Mouse (Mus musculus) heart, embryonic 14.5 days (tissue): ENCODE results near the gene Rnf43. TPM values are rescaled to one million over a fixed set of nuclear protein-coding genes. Genes with fewer than 3 reads are reported as not detected.

Experiments
- ATAC-seq: fragments of 200-750 bp; cut with Nextera tagmentation; 2 replicates; pipeline ENCODE4 v1.8.0; 2017; ENCODE audit warnings: low read depth, moderate TSS enrichment; ENCODE audit not compliant: insufficient number of reproducible peaks, insufficient read depth, low FRiP score
- H3K27ac ChIP-seq, 2 experiments: fragments of 200-500 bp in 1 of 2; fragments of 300-500 bp in 1 of 2; sonication (generic) in 1 of 2; replicated peaks in 1 of 2; 2 replicates each; pipeline ENCODE4 v1.5.1; 2012 to 2014; ENCODE audit warnings: low read depth in 2 of 2, low read length in 2 of 2, control low read depth in 1 of 2, mild to moderate bottlenecking in 1 of 2, mixed read lengths in 1 of 2; ENCODE audit not compliant: control insufficient read depth in 1 of 2, insufficient read depth in 1 of 2
- H3K27me3 ChIP-seq: fragments of 300-500 bp; sonication (generic); 2 replicates; pipeline ENCODE4 v1.6.1; 2014; ENCODE audit warnings: mild to moderate bottlenecking, low read length, control low read depth; ENCODE audit not compliant: control insufficient read depth, insufficient read depth
- H3K36me3 ChIP-seq: fragments of 300-500 bp; sonication (generic); 2 replicates; pipeline ENCODE4 v1.6.1; 2014; ENCODE audit warnings: mild to moderate bottlenecking, control low read depth, low read length, mixed read lengths; ENCODE audit not compliant: control insufficient read depth, insufficient read depth
- H3K4me1 ChIP-seq, 2 experiments: fragments of 200-500 bp in 1 of 2; fragments of 300-500 bp in 1 of 2; sonication (generic) in 1 of 2; 2 replicates each; pipeline ENCODE4 v1.6.1; 2012 to 2014; ENCODE audit warnings: low read length in 2 of 2, control low read depth in 1 of 2, mixed read lengths in 1 of 2; ENCODE audit not compliant: control insufficient read depth in 2 of 2, insufficient read depth in 2 of 2
- H3K4me2 ChIP-seq: fragments of 300-500 bp; sonication (generic); 2 replicates; pipeline ENCODE4 v1.6.1; 2014; ENCODE audit warnings: mild to moderate bottlenecking, low read length
- H3K4me3 ChIP-seq, 2 experiments: fragments of 200-500 bp in 1 of 2; fragments of 300-500 bp in 1 of 2; sonication (generic) in 1 of 2; 2 replicates each; pipeline ENCODE4 v1.5.1; 2012 to 2014; ENCODE audit warnings: low read length in 2 of 2, mild to moderate bottlenecking in 2 of 2, control low read depth in 1 of 2, low read depth in 1 of 2, moderate library complexity in 1 of 2; ENCODE audit not compliant: control insufficient read depth in 1 of 2, insufficient read depth in 1 of 2
- H3K9ac ChIP-seq: fragments of 300-500 bp; sonication (generic); 2 replicates; pipeline ENCODE4 v1.6.1; 2014; ENCODE audit warnings: mild to moderate bottlenecking, low read length
- H3K9me3 ChIP-seq: fragments of 300-500 bp; sonication (generic); 2 replicates; pipeline ENCODE4 v1.6.1; 2016; ENCODE audit warnings: low read length, control low read depth; ENCODE audit not compliant: control insufficient read depth
- WGBS: fragments of 180-500 bp; shearing (Covaris S2); extraction: QIAGEN DNeasy Blood & Tissue Kit; methylation state at CpG from one replicate; pipeline ENCODE4 v1.1.7; 2014; 5-methylcytosine and 5-hydroxymethylcytosine counted together
- polyA plus RNA-seq: library from polyadenylated mRNA; unstranded; fragments of >200 nt; fragmentation: Nextera tagmentation; extraction: Ambion mirVana; gene quantifications from 2 replicates; pipeline ENCODE4 v1.2.1, GENCODE M21; 2014

Gene Rnf43
- polyA plus RNA-seq, 1 experiment from 2014 or later: 0.47 TPM

DNA sequence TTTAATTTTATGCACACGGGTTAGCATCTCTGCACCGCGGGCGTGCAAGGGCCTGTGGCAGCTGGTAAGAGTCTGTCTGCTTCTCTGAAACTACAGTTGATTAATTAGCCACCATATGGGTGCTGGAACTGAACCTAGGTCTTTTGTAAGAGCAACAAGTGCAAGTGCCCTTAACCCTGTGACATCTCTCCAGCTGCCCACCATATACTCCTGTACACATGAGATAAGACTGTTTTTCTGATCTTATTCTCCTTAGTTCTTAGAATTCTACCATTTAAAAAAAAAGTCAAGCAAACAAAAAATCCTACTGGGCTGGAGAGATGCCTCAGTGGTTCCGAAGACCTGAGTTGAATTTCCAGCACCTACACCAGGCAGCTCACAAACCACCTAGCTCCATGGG lies 41.1 kb downstream of the Rnf43 start:
- no peak for ATAC-seq
- H3K9me3 ChIP-seq: no peaks in the 10 kb centered on the region
- H3K36me3 ChIP-seq: no peaks in the 10 kb centered on the region
- no peak overlapping the region for H3K4me2 ChIP-seq
- no peaks in the 10 kb centered on the region; the same call in 1 of the 2 replicates for H3K27me3 ChIP-seq
- H3K4me1 ChIP-seq: no peaks in the 10 kb centered on the region
- no peak overlapping the region for H3K4me3 ChIP-seq
- 85% methylated on average over 5 of the region's 5 CpGs for WGBS
- H3K27ac ChIP-seq: no peak overlapping the region
- no peak overlapping the region for H3K9ac ChIP-seq

DNA sequence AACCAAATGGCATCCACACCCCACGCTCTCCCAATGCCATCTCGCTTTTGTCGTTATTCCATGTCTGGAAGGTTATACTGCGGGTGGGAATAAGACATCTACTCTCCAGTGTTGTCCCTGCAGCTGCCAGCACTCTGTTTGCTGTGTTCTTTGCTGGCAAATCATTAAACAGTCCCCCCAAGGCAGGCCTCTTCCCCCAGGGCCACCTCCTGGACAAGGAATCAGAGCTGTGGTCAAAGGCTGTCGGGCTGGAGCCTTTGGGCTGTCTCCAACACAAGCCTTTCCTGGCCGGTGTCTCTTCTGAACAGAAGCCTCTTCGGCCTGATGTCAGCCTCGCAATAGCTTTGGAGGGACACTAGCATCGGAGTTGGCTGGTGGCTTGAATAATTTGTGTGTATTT lies 41.8 kb downstream of the Rnf43 start:
- H3K9ac ChIP-seq: no peak overlapping the region
- H3K27ac ChIP-seq: no peak overlapping the region
- no peak for ATAC-seq
- H3K9me3 ChIP-seq: no peaks in the 10 kb centered on the region
- H3K36me3 ChIP-seq: no peaks in the 10 kb centered on the region
- H3K4me1 ChIP-seq: peaks cover 0 to under 1% of the 10 kb centered on the region in 2 experiments; a peak in 1 of 4 replicates
- H3K27me3 ChIP-seq: peaks cover 2% of the 10 kb centered on the region; the same call in 1 of the 2 replicates
- H3K4me3 ChIP-seq: no peak overlapping the region
- no peak overlapping the region for H3K4me2 ChIP-seq
- WGBS: 81% methylated on average over 9 of the region's 9 CpGs

- WGBS: 53% methylated on average over 8 of the region's 8 CpGs
- Histone ChIP-seq H3K4me2 (no peak overlapping the region), H3K9ac (no peak overlapping the region), H3K9me3 (no peaks in the 10 kb centered on the region), H3K4me3 (no peak overlapping the region), H3K27ac (no peak overlapping the region), H3K4me1 (peaks cover 6 to 8% of the 10 kb centered on the region in 2 experiments), H3K27me3 (peaks cover 13% of the 10 kb centered on the region), H3K36me3 (no peaks in the 10 kb centered on the region)
- no peak for ATAC-seq
Measured at GRCm38 (mm10) chr11:87707570-87707969, 45.0 kb downstream of the Rnf43 start.

- 56% methylated on average over 5 of the region's 5 CpGs for WGBS
- Histone ChIP-seq H3K27me3 (peaks cover 13% of the 10 kb centered on the region), H3K27ac (no peak overlapping the region)
Measured at GRCm38 (mm10) chr11:87708979-87709378, 46.5 kb downstream of the Rnf43 start.

DNA sequence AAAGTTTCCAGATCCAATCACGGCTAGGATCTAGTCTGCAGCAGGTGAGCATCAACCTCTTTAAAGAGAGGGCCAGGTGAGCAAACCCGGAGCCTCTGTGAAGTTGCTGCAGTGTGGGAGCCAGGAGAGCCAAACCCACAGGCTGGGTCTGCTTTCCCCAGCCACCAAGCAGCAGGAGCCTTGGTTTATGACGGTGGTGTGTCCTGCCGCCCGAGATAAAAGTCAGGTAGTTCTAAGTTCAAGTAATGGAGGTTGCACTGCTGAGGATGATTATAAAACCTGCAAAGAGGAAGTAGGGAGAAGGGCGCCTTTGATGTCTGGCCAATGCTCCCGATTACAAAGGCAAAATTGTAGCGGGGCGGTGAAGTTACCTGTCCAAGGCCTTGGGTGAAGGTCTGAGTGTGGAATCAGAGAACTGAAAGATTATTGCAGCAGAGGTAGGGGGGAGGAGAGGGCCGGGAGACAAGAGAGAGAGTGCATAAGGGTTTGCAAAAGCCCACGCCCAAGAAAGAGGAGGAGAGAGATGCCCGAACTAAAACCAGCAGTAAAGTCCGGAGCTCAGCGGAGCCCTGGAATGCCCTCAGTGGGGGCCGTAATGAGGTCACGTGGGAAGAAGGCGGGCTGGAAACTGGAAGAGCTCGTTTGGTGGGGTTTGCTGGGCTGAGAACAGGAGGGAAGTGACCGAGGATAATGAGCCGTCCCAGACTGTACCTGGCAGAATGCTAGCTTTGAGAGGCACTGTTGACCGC lies 47.2 kb downstream of the Rnf43 start:
- no peaks in the 10 kb centered on the region for H3K36me3 ChIP-seq
- H3K4me2 ChIP-seq: peak overlapping the region; percentile 61
- 10% methylated on average over 21 of the region's 21 CpGs for WGBS
- H3K4me1 ChIP-seq: peaks cover 6 to 8% of the 10 kb centered on the region in 2 experiments
- peaks cover 13% of the 10 kb centered on the region for H3K27me3 ChIP-seq
- no peaks in the 10 kb centered on the region for H3K9me3 ChIP-seq
- no peak overlapping the region for H3K27ac ChIP-seq
- ATAC-seq: no peak
- peak overlapping the region; percentile 47; the same call in 1 of the 2 replicates for H3K9ac ChIP-seq
- peak overlapping the region; percentile 15 to 34 for H3K4me3 ChIP-seq

More at GRCm38 (mm10) chr11:87708979-87709378, 46.5 kb downstream of the Rnf43 start:
- no peak overlapping the region for H3K4me3 ChIP-seq
- no peaks in the 10 kb centered on the region for H3K9me3 ChIP-seq
- no peaks in the 10 kb centered on the region for H3K36me3 ChIP-seq
- ATAC-seq: no peak
- H3K4me2 ChIP-seq: no peak overlapping the region
- H3K9ac ChIP-seq: no peak overlapping the region
- H3K4me1 ChIP-seq: peaks cover 6 to 8% of the 10 kb centered on the region in 2 experiments

GRCm38 (mm10) chr11:87710262-87710615 lies 47.7 kb downstream of the Rnf43 start:
- no peak for ATAC-seq
- H3K4me3 ChIP-seq: peak overlapping the region; percentile 15 to 34
- peaks cover 13% of the 10 kb centered on the region for H3K27me3 ChIP-seq
- peak overlapping the region; percentile 61 for H3K4me2 ChIP-seq
- no peak overlapping the region for H3K27ac ChIP-seq
- WGBS: 46% methylated on average over 7 of the region's 7 CpGs
- no peaks in the 10 kb centered on the region for H3K36me3 ChIP-seq
- H3K9me3 ChIP-seq: no peaks in the 10 kb centered on the region
- peak overlapping the region; percentile 47; the same call in 1 of the 2 replicates for H3K9ac ChIP-seq
- H3K4me1 ChIP-seq: peaks cover 6 to 8% of the 10 kb centered on the region in 2 experiments

DNA sequence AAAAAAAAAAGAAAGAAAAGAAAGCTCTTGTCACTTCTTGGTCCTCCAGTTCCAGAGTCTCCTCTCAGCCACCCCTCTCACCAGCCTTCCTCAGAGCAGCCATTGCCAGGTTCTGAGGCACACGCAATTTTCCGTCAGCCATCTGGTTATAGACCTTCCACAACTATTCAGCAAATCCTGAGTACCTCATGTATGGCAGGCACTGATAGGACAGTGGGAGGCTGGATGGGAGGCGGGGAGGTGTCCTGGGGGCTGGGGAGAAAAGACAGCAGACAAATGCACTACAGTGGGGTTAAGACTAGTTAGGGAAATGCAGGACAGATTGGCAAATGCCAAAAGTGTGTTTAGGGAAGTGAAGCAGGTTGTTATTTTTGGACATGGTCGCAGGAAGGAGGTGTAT lies 49.7 kb downstream of the Rnf43 start:
- Histone ChIP-seq H3K4me1 (peaks cover 6 to 8% of the 10 kb centered on the region in 2 experiments), H3K4me3 (no peak overlapping the region), H3K36me3 (no peaks in the 10 kb centered on the region), H3K9ac (no peak overlapping the region), H3K27ac (no peak overlapping the region), H3K4me2 (no peak overlapping the region), H3K9me3 (no peaks in the 10 kb centered on the region), H3K27me3 (peaks cover 13% of the 10 kb centered on the region)
- WGBS: 49% methylated on average over 4 of the region's 4 CpGs
- ATAC-seq: no peak

- no peak for ATAC-seq
- Histone ChIP-seq H3K9ac (no peak overlapping the region), H3K27me3 (peaks cover 2% of the 10 kb centered on the region), H3K9me3 (no peaks in the 10 kb centered on the region), H3K4me3 (no peak overlapping the region), H3K36me3 (no peaks in the 10 kb centered on the region), H3K4me1 (no peaks in the 10 kb centered on the region), H3K27ac (no peak overlapping the region), H3K4me2 (no peak overlapping the region)
- WGBS: 82% methylated on average over 4 of the region's 4 CpGs
Measured at GRCm38 (mm10) chr11:87715999-87716398, 53.5 kb downstream of the Rnf43 start.
